Mouse (Mus musculus): ENCODE measurements around the gene Unc5c. TPM values are rescaled to one million over a fixed set of nuclear protein-coding genes. Genes with fewer than 3 reads are reported as not detected.

The Unc5c gene
- polyA plus RNA-seq (2017; shearing (Covaris generic)): not detected

DNA sequence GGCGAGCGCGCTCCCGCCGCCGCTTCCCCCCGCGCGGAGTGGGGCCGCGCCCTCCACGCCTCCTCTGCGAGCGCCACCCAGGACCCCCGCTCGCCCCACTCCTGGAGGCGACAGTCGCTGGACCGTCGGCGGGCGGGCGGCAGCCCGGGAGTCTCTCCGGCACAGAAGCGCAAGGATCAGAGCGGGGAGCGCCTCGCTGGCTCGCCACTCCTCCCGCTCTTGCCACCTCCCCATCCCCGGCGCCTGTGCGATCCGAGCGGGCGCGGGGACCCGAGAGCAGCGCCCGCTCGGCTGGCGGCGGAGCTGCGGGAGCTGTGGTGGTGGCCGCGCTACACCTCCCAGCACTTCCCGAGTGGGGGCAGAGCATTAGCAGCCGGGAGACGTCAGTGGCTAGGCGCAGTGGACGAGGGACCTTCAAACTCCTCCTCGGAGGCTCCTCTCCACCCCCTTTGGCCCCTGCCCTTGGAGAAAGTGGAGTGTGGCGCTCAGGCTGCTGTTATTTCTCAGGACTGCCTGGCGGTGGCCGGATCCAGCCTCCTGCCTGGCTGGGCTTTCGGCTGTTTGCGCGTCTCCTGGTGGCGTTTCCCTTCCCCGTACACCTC lies at the start of gene Unc5c:
Gene Unc5c (plus strand): TSS at position 113 of the 602 bp plus-strand sequence.

